In the genomic region with DNA sequence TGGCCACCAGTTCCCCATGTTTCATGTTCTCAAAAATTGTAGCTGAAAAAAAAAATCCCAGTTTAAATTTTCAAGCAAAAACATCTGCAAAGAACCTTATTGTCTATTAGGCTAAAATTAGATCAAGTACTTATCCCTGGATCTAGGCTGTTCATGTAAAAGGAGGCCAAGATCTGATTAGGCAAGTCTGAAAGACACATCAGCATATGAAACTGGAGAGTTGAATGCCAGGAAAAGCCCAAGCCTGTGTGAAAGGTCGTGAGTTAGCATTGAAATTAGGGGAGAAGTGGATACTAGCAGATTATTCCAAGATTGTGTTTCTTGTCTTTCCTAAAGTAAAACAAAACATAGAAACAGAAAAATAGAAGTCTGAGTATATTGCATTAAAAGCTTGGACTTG, we compare ENCODE assay signal across 24 mouse cellular contexts.
DNase-seq lines count a peak whose midpoint lies in the region; ATAC-seq and TF ChIP-seq lines count a peak whose summit lies in the region.
"Had no signal": no experiment of that assay in that cellular context is flagged by ENCODE, and none has a peak within 500 bp of the region (broad histone marks: within the 10 kb centered on the region; RNA-seq: fewer than 3 reads in every experiment).

No protein-coding gene starts in this region.

- WGBS in heart, embryonic 10.5 days = 35% methylated on average over 1 of the region's 1 CpGs

- H3K36me3 ChIP-seq in heart, embryonic 10.5 days = no peaks in the 10 kb centered on the region
- H3K36me3 ChIP-seq: embryonic facial prominence, embryonic 10.5 days; embryonic facial prominence, embryonic 13.5 days; forebrain, embryonic 12.5 days; forebrain, embryonic 15.5 days; hindbrain, embryonic 12.5 days; hindbrain, embryonic 15.5 days had no signal

- H3K27ac ChIP-seq in gastrocnemius, adult 2 months = no peak overlapping the region
- H3K27ac ChIP-seq in heart, embryonic 10.5 days = no peak overlapping the region
- H3K27ac ChIP-seq: embryonic facial prominence, embryonic 10.5 days; embryonic facial prominence, embryonic 13.5 days; forebrain, embryonic 12.5 days; forebrain, embryonic 15.5 days; heart, adult 2 months; hindbrain, embryonic 12.5 days; hindbrain, embryonic 15.5 days had no signal

- intact Hi-C loops in gastrocnemius, adult 2 months (cut with DNase I) = no loop called here

- no peak overlapping the region for H3K4me3 ChIP-seq in gastrocnemius, adult 2 months
- no peak overlapping the region for H3K4me3 ChIP-seq in heart, embryonic 10.5 days
- H3K4me3 ChIP-seq: embryonic facial prominence, embryonic 10.5 days; embryonic facial prominence, embryonic 13.5 days; erythroblast, embryonic 14.5 days; forebrain, embryonic 12.5 days; forebrain, embryonic 15.5 days; heart, adult 2 months; hindbrain, embryonic 12.5 days; hindbrain, embryonic 15.5 days had no signal

- ATAC-seq in megakaryocyte-erythroid progenitor cell, adult 5-6 weeks (replicated peaks; ENCODE audit: low FRiP score, low TSS enrichment, poor library complexity, severe bottlenecking) = no peak
- ATAC-seq: CD4-positive, CD25-positive, alpha-beta regulatory T cell, adult 4 months; forebrain, embryonic 15.5 days; Patski had no signal

- no peaks in the 10 kb centered on the region for H3K9me3 ChIP-seq in heart, embryonic 10.5 days
- H3K9me3 ChIP-seq: embryonic facial prominence, embryonic 10.5 days; embryonic facial prominence, embryonic 13.5 days; forebrain, embryonic 12.5 days; forebrain, embryonic 15.5 days; hindbrain, embryonic 12.5 days; hindbrain, embryonic 15.5 days had no signal

- H3K4me1 ChIP-seq in heart, embryonic 10.5 days = no peaks in the 10 kb centered on the region
- H3K4me1 ChIP-seq: embryonic facial prominence, embryonic 10.5 days; embryonic facial prominence, embryonic 13.5 days; forebrain, embryonic 12.5 days; forebrain, embryonic 15.5 days; hindbrain, embryonic 12.5 days; hindbrain, embryonic 15.5 days had no signal

- DNase-seq in gastrocnemius, adult 18-20 months (ENCODE audit: low spot score) = peak; percentile 31
- DNase-seq in gastrocnemius, adult 2 months = no peak
- DNase-seq in MN1 (ENCODE audit: low spot score) (peak; percentile 10), NIH3T3 (ENCODE audit: low read depth) (peak; percentile 21)
- no peak for DNase-seq in heart, embryonic 10.5 days (ENCODE audit: low spot score)
- DNase-seq: adrenal gland, postnatal 25 days; cerebellum, adult 11-12 months; cerebellum, adult 8-10 months; cerebellum, postnatal 10 days; cerebellum, postnatal 36 days; embryo, embryonic 11 days; gastrocnemius, postnatal 14 days; heart, adult 2 months; kidney, adult 11 months had no signal

- no peaks in the 10 kb centered on the region for H3K27me3 ChIP-seq in heart, embryonic 10.5 days (ENCODE audit: insufficient read depth, poor library complexity, severe bottlenecking)
- H3K27me3 ChIP-seq: embryonic facial prominence, embryonic 13.5 days; forebrain, embryonic 12.5 days; forebrain, embryonic 15.5 days; hindbrain, embryonic 12.5 days; hindbrain, embryonic 15.5 days had no signal

- TF ChIP-seq CTCF in gastrocnemius, adult 2 months (IDR thresholded peaks at IDR 0.05) = no peak

Comparison
In these comparisons a context has a peak if more than half of its experiments do, and no peak if none do; other contexts are left out.
1. DNase-seq: peak in gastrocnemius, adult 18-20 months (single experiment), MN1 (single experiment) and NIH3T3 (single experiment); none in gastrocnemius, adult 2 months (single experiment) and heart, embryonic 10.5 days (single experiment).